Mouse (Mus musculus) ES-CJ7 (cell line): ENCODE measurements around the gene Ppp2r2c.

ENCODE experiments used
- DNase-seq: peaks from one replicate; pipeline ENCODE4 v3.0.0; 2011; ENCODE audit warnings: low read depth, low spot score

The Ppp2r2c gene

GRCm38 (mm10) chr5:36870916-36871315 is 2.6 kb downstream of the Ppp2r2c start:
- DNase-seq: no peak

GRCm38 (mm10) chr5:36875956-36876355 is 7.6 kb downstream of the Ppp2r2c start:
- no peak for DNase-seq

- DNase-seq: peak; percentile 12
These were observed 8.6 kb downstream of the Ppp2r2c start for GRCm38 (mm10) chr5:36876777-36877396.

GRCm38 (mm10) chr5:36877641-36878040 is 9.3 kb downstream of the Ppp2r2c start:
- no peak for DNase-seq

- DNase-seq: no peak
These were observed 10.5 kb downstream of the Ppp2r2c start for GRCm38 (mm10) chr5:36878801-36879200.

DNA sequence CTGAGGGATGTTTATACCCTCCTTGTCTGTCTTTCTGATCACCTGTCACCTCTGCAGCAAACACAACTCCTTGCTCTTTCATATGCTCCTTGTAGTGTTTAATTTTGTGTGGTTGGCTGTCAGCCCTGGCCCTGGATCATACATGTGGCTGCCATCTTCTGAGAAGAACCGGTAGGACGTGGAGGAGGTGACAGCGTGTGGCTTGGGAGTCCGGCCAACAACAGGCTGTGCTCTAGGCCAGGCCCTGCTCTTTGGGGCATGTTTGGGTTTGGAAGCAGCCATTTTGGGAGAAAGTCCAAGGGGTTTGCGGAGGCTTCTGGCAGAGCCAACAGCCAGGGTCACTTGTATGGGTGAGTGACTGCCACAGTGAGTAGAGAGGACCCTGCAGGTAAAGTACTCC is 12.3 kb downstream of the Ppp2r2c start:
- no peak for DNase-seq

DNA sequence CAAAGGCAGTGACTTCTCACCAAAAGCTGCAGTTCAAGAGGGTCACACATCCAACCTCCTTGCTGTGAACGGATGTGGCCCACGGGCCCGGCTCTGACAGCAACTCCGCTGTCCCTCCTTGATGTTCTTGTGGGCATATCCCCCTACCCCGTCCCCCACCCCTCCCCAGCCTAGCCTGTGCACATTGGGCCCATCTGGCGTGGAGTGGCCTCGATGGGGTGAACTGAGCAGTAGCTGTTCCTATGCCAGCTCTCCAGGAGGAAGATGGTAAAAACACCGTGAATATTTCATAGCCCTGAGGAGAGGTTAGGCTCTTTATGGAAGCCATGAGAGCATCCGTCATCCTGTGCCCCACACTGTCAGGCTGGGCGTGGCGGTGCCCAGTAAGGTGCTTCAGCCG is 15.2 kb downstream of the Ppp2r2c start:
- DNase-seq: no peak

GRCm38 (mm10) chr5:36885067-36885466 is 16.8 kb downstream of the Ppp2r2c start:
- no peak for DNase-seq

GRCm38 (mm10) chr5:36885595-36885994 is 17.3 kb downstream of the Ppp2r2c start:
- DNase-seq: no peak

DNA sequence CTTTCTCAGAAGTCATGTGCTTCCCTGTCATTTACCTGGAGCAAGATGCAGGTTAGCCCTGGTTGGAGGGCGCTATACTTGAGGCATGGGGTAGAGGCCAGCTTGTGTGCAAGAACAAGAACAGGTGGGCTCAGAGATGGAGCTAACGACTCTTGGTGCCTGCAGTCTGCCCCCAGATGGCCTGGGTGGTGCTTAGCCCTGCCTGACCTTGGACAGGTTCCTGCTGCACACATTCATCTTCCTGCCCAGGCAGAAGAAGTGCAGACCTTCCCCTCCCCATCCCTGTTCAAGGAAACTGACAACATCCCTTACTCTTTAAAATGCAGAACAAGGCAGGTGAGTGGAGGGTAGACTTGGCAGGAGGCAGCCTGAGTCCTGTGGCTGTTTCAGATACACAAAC is 18.0 kb downstream of the Ppp2r2c start:
- DNase-seq: no peak

DNA sequence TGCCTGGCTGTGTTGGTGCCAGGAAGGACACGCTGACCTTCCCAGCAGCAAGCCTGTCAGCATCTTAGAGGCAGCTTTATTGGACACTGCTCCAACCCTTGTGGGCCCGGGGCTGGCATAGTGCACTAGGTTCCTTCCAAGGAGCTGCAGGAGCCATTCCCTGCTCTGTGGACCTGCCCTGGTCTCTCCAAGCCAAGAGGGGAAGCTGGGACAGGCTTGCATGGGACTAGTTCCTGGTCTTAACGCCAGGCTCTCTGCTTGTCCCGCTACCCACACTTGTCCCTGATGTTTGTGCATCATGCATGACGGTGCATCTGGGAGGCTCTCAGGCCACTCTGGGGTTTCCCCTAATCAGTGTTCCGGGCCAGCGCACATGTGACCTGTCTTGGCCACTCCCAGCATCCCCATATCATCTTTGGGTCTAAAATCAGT is 18.6 kb downstream of the Ppp2r2c start:
- no peak for DNase-seq

GRCm38 (mm10) chr5:36887299-36887988 is 19.1 kb downstream of the Ppp2r2c start:
- DNase-seq: no peak

- DNase-seq: no peak
These were observed 20.2 kb downstream of the Ppp2r2c start for GRCm38 (mm10) chr5:36888501-36888900.

DNA sequence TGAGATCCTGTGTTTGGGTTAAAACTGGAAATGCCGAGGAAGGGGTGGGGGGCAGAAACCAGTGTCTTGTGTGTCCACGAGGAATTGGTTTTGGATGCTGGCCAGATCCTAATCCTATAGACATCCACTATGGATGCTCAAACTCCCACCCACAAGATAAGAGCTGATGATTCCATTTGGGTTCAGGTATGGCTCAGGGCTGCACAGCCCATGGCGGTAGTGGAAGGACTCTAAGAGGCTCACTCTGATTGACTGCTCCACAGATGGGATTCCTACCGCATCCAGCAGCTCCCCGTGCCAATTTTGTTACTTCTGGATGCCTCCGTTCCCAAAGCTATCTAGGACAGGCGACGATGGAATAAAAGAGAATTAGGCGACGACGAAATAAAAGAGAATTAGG is 20.6 kb downstream of the Ppp2r2c start:
- DNase-seq: no peak

- DNase-seq: no peak
These were observed 21.1 kb downstream of the Ppp2r2c start for GRCm38 (mm10) chr5:36889380-36889886.

DNA sequence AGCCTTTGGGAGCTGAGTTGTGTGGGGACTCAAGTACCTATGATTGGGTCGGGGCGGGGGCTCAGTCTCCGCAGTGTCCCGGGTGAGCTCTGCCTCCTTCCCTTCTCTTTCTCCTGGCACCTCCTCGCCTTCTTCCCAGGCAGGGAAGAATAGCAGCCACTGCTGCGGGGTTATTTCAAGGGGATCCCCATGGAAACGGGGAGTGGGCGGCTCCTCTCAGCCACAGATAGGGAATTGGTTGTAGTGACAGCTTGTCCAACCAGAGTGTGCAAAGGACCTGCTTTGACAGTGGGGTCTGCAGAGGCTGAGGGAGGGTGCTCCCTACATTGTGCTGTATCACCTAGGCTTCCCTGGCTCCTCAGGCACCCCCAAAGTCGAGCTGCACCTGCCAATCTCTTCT is 22.5 kb downstream of the Ppp2r2c start:
- peak; percentile 25 for DNase-seq

DNA sequence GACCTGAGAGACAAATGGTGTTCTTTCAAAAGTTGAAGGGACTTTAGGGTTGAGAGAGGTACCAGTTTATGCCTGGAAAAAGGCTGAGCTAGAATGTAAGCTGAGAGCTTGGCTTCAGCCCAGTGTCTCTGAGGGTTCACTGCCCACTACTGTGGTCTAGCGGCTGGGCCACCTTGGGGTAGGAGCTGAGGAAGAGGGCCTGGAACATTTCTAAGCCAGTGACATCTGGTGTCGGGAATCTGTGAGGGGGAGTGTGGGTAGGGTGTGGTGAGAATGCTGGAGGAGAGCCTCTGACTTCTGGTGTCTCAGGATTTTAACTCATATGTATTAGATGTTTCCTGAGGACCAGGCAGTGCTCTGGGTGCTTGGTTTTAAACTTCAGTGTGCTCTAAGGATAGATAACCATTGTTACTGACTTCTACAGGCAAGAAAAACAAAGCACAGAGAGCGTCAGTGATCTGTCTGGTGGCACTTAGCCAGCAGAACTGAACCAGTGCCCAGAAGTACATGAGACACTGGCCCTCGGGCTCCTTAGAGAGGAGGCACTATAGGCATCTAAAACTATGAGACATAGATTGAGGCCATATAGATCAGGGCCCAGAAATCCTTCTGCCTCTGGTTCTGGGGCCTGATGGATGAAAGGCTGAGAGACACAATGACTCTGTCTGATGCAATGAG is 23.6 kb downstream of the Ppp2r2c start:
- no peak for DNase-seq

DNA sequence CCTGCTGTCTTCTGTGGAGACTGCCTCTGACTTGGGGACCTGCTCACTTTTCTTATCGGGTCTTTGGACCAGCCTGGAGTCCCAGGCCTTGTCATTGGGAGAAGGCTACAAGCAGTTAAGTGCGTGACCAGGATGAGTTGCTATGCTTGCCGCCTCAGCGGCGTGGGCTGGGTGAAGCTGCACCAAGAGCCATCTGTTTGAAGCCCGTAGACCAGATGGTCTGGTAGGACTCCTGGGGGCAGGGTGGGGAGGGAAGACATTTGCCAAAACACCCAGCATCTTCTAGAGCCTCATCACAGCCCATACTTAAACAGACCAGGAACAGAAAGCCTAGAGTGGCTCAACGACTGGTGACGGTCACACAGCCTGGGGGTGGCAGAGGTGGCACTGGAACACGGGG is 24.9 kb downstream of the Ppp2r2c start:
- no peak for DNase-seq

DNA sequence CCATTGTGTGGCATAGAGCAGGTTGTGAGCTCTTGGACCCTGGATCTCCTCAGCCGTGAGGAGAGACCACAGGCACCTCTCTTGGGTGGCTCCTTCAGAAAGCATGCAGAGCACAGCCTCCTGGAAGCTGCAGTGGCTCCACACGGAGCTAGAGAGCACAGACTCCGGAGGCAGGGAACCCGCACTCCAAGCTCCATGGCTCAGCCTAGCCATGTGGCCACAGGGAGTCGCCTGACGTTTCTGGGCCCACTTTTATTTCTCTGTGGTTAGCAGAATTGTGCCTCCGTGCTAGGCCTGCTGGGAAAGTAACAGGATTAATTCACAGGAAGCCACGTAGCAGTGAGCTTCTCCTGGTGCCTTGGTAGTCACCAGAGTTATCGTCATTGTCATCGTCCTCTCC is 25.8 kb downstream of the Ppp2r2c start:
- no peak for DNase-seq

GRCm38 (mm10) chr5:36894604-36895368 is 26.5 kb downstream of the Ppp2r2c start:
- no peak for DNase-seq

DNA sequence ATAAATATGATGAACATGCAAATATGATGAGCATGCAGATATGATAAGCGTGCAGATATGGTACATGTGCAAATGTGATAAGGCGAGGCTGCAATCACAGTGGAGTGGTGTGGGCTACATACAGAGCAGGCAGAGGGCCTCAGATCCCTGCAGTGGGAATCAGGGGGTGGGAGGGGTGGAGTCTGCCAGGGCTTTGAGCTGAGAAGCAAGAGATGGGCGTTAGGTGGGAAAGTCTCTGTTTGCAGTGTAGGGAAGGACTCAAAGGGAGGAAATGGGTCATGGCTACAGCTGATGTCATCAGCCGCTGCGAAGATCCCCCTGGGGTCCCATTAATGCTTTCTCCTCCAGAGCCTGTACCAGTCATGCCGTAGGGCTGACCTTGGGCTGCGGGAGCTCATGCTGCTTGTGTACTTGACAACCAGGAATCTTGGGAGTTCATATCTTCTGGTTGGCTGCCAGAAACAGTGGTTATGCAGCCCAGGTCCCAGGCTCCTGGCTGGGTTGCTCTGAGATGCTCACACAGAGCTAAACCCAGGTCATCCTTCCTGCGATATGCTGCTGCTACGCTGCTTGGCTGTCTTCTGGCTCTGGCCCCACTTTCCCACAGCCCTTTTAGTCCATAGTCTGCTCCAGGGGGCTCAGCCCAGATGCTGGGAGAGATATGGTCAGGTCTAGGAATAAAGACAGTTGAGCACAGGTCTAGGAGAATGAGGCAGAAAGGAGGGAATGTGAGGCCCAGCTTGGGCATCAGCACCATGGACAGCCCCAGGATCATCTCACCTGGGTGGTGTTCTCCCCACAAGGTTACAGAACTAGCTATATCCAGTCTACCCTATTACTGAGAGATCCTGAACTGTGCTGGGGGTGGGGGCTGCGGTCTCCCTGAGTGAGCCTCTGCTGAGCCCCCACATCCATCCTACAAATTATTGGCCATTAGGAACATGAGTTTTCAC is 27.6 kb downstream of the Ppp2r2c start:
- DNase-seq: peak; percentile 19
